Mouse (Mus musculus): ENCODE results near the gene Olfr1357. TPM values are rescaled to one million over a fixed set of nuclear protein-coding genes. Genes with fewer than 3 reads are reported as not detected.

Olfr1357 gene
- not detected for polyA plus RNA-seq (2017; shearing (Covaris generic))

DNA sequence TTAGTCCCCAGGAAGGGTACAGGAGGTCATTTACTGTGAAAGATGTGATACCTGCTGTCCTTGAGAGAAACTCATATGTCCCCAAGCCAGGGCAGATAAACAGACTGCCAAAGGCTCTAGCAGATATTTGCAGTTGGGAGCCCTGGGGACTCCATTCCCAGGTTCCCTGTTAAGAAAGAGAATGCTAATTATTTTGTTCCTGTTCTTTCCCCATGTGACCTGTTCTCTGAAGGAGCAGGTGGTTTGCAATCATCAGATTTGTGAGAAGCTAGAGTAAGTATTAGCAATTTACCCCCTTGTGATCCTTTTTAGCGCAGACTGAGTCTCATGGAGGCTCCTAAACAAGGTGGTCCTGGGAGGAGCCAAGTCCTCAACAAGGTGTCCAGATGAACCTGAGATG is at the start of gene Olfr1357:
Gene Olfr1357, minus strand, starts transcription at position 101 of the 400 bp plus-strand sequence.

DNA sequence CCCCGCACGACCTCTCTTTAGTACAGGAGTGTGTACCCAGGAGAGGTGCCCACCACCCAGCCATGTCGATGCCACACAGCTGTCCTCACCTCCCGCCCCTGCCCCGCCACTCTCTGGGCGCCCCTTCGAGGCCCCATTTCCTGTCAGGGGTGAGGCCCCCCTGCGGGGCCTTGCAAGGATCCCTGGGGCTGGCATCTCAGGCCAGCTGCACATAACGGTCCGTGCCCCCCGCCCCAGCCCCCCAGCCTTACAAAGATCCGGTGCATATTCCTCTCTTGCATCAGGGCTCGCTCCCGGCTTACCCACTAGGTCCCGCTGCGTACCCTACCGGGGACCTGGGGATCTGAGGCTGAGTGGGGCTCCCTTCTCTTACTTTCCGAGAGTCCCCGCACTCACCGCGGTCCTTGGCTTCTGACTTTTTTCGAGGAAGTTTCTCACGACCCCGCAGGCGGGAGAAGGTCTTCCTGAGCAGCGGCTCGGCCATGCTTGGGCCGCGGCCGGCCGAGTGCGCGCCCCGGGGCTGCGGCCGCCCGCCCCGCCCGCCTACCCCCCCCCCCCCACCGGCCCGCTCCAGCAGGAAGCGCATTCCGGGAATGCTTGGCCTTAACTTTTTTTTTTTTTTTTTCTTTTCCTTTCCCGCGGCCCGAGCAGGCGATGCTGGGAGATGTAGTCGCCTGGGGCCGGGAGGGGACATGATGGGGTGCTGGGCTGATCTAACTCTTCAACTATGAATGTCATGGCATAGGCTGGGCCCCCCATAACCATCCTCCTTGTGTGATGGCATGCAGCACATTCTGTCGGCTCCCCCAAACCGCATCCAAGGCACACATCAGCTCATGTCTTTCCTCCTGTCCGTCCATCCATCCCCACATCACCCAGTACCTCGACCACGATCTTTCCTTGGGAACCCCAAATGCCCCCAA is 26.2 kb downstream of the Olfr1357 start, which contains the start of gene Syde1:
Gene Syde1, minus strand, starts transcription at position 559 of the 923 bp plus-strand sequence.

DNA sequence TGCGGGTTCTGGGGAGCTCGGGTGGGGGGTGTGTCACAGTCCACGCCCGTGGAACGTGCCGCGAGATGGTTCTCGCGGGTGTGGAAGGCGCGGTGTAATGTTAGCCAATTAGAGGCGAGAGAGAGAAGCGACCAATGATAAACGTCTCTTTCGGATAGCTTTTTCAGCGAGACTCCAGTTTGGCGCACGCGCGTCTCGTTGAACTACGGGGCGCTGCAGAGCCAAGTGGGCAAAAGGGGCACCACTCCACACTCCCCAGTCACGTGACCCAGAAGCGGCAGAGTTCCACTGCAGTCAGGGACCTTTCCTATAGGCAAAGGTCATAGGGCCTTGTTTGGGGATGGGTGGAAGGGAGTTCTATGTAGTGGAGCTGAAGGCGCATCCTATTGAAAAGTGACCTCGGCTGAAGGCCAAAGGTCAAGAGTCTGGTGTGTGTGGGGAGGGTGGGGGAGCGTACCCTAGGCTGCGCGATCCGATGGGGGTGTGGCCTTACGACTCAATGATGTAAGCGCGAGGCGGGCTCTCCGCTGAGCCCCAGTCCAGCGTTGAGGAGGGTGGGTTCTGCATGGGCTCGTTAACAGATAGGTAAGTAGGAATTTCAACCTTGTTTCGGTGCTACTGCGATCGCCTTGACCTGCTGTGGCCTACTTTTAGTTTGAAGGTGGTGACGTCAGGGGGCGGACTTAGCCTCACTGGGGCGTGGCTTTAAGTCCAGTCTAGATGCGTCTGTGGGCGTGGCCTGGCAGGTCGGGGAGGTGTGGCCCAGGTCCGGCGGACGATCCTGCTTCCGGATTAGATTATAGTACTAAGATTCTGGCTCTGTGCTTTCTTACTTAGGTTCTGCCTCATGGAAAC is 43.4 kb downstream of the Olfr1357 start, which contains the start of gene Ilvbl:
Gene Ilvbl, plus strand, starts transcription at position 97 of the 855 bp plus-strand sequence.

Other genes with a start within 250 kb of the Olfr1357 start
- 242 TPM for gene Rrp1, start 205.0 kb downstream of the Olfr1357 start, polyA plus RNA-seq (2017; shearing (Covaris generic))
- gene Cstb, start 192.4 kb downstream of the Olfr1357 start, polyA plus RNA-seq (2017; shearing (Covaris generic)) = 73.0 TPM
- gene Pdxk, start 153.1 kb downstream of the Olfr1357 start, polyA plus RNA-seq (2017; shearing (Covaris generic)) = 11.5 TPM
- gene Olfr1358, start 100.6 kb downstream of the Olfr1357 start, polyA plus RNA-seq (2017; shearing (Covaris generic)) = not detected
- 26.1 TPM for gene Ilvbl, start 43.7 kb downstream of the Olfr1357 start, polyA plus RNA-seq (2017; shearing (Covaris generic))
- gene Syde1, start 26.1 kb downstream of the Olfr1357 start, polyA plus RNA-seq (2017; shearing (Covaris generic)) = not detected
- gene Casp14, start 100.2 kb upstream of the Olfr1357 start, polyA plus RNA-seq (2017; shearing (Covaris generic)) = not detected
- gene Ccdc105, start 135.0 kb upstream of the Olfr1357 start, polyA plus RNA-seq (2017; shearing (Covaris generic)) = not detected
- gene Slc1a6, start 162.4 kb upstream of the Olfr1357 start, polyA plus RNA-seq (2017; shearing (Covaris generic)) = not detected
- gene Olfr1356, start 234.1 kb upstream of the Olfr1357 start, polyA plus RNA-seq (2017; shearing (Covaris generic)) = not detected

Data from effector memory CD4-positive, alpha-beta T cell, adult 7 months (primary cell).